Mouse (Mus musculus): ENCODE measurements around the gene Hnrnpr. TPM values are rescaled to one million over a fixed set of nuclear protein-coding genes. Genes with fewer than 3 reads are reported as not detected.

Hnrnpr gene
- polyA plus RNA-seq, 1 experiment from 2014 or later = 215 TPM

Other genes with a start within 250 kb of the Hnrnpr start
- 235 and 273 TPM in 2 replicates for gene Id3, start 167.4 kb upstream of the Hnrnpr start, polyA plus RNA-seq (2015; fragmentation: Nextera tagmentation; extraction: Ambion mirVana)
- 2.5 and 3.3 TPM in 2 replicates for gene E2f2, start 138.5 kb upstream of the Hnrnpr start, polyA plus RNA-seq (2015; fragmentation: Nextera tagmentation; extraction: Ambion mirVana)
- gene Asap3, start 104.6 kb upstream of the Hnrnpr start, polyA plus RNA-seq (2015; fragmentation: Nextera tagmentation; extraction: Ambion mirVana) = 8.6 and 8.8 TPM in 2 replicates
- gene Tcea3, start 63.2 kb upstream of the Hnrnpr start, polyA plus RNA-seq (2015; fragmentation: Nextera tagmentation; extraction: Ambion mirVana) = 1.9 and 2.6 TPM in 2 replicates
- 41.9 and 45.8 TPM in 2 replicates for gene Zfp46, start 26.3 kb upstream of the Hnrnpr start, polyA plus RNA-seq (2015; fragmentation: Nextera tagmentation; extraction: Ambion mirVana)
- gene Htr1d, start 112.6 kb downstream of the Hnrnpr start, polyA plus RNA-seq (2015; fragmentation: Nextera tagmentation; extraction: Ambion mirVana) = 0.75 and 1.4 TPM in 2 replicates
- gene 6030445D17Rik, start 151.3 kb downstream of the Hnrnpr start, polyA plus RNA-seq (2015; fragmentation: Nextera tagmentation; extraction: Ambion mirVana) = 0.43 TPM in 1 of 2 replicates, not detected in the other
- 70.9 and 77.6 TPM in 2 replicates for gene Luzp1, start 158.8 kb downstream of the Hnrnpr start, polyA plus RNA-seq (2015; fragmentation: Nextera tagmentation; extraction: Ambion mirVana)

All from neural tube, embryonic 13.5 days (tissue).